Mouse (Mus musculus): ENCODE measurements at regions not wholly inside any gene's neighbourhood (a gene's known extent, or its start where the extent isn't known, plus 50 kb on each side); places are given as distances from the start of the nearest gene placed in this dataset.

DNA sequence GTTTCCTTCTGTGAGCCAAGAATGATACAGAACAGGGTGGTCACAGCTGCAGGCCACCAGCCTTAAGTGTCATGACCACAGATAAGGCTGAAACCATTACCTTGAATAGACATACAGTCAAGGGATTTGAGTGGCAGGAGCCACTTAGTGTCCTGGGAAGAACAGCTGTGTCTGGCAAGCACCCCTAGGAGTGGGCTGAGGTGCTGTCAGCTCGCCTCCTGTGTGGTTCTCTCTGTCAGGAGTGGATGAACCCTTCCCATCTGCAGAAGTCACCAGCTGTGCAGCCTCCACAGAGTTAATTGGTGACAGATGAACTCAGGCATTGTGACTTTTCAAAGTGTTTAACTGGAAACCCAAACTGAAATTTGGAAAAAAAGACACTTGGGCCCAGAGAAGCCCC lies 163.2 kb upstream of the Gm3448 start:
- DNase-seq (ENCODE audit: low spot score in 2 of 2), result no peak
- intact Hi-C loops (cut with DNase I), result no loop called here

DNA sequence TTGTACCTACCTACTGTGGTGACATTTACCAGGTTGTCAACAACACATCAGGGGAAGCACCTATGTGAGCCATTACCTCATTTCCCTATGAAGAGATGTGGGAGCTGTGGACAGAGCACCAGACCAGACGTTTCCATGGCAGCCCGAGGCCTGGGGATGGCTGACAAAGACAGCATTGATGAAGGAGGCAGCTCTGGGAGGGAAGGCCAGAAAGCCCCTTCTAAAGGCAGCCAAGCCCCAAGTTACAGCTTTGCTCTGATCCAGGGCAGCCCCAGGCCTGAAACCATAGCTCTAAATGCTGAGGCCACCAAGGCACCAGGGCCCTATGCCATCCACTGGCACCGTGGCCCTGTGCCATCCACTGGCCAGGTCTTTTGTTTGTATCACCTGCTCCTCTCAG lies 157.9 kb upstream of the Gm3448 start:
- intact Hi-C loops (cut with DNase I), result no loop called here
- no peak for DNase-seq (ENCODE audit: low spot score in 2 of 2)

GRCm38 (mm10) chr17:15197361-15197760 lies 156.0 kb upstream of the Gm3448 start:
- intact Hi-C loops (cut with DNase I), result no loop called here
- no peak for DNase-seq (ENCODE audit: low spot score in 2 of 2)

DNA sequence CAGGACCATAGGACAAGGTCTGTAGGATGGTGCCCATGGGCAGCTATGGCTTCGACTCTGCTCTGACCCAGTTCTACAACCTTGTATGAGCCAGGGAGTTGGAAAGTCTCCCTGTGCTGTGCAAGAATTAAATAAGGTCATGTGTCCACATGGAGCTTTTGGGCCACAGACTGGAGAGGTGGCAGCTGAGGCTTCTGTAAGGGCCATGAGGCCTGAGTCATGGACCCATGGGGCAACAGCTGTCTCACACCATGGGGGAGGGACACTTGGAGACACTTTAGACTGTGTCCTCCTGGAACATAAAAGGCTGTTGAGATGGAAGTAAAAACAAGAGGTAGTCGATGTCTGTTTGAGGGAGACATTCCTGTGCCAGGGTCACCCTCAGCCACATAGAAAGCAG lies 154.5 kb upstream of the Gm3448 start:
- intact Hi-C loops (cut with DNase I), result no loop called here

DNA sequence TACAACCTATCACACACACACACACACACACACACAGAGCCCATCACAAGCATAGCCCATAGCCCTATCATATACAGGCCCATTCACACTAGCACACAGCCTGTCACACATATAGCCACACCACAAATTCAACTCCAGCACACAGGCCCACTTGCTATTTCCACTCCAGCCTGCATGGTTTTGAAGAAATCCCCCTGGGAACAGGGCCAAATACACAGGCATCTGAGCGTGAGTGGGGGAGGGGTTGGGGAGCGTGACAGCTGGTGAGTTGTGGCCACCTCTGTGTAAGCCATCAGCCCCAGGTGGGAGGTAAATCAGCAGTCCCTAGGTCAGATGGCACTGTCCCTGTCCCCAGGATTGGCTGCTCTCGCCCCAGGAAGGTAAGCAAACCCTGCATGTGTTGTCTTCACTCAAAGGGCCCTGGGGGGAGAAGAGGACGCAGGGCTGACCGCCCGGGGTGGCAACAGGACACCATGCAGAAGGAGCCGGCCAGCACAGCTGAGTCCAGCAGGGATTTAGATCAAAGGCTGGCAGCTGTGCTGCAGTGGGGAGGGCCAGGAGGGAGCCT lies 153.6 kb upstream of the Gm3448 start:
- intact Hi-C loops (cut with DNase I), result no loop called here
- no peak for DNase-seq (ENCODE audit: low spot score in 2 of 2)

More for the DNA sequence above, 154.5 kb upstream of the Gm3448 start:
- no peak for DNase-seq (ENCODE audit: low spot score in 2 of 2)

DNA sequence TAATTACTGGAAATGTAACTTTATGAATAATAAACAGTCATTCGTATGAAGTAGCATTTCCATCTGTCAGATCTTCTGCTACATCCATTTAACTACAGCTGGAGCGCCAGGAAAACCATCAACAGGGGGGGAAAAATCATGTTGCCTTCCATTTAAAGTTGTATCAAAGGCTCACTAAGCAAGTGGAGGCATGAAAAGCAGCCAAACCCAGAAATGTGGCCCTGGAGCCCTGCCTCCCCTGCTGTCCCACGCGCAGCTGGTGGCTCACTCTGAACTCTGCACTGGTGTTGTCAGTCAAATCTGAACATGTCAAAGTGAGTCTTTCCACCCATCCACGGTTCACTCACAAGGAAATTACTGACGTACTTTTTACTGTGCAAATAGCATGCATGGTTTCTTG lies 152.5 kb upstream of the Gm3448 start:
- intact Hi-C loops (cut with DNase I), result no loop called here
- DNase-seq (ENCODE audit: low spot score in 2 of 2), result no peak

- intact Hi-C loops (cut with DNase I), result no loop called here
- no peak for DNase-seq (ENCODE audit: low spot score in 2 of 2)
These were observed 151.5 kb upstream of the Gm3448 start for GRCm38 (mm10) chr17:15192840-15193239.

GRCm38 (mm10) chr17:15185217-15185616 lies 143.9 kb upstream of the Gm3448 start:
- no peak for DNase-seq (ENCODE audit: low spot score in 2 of 2)
- intact Hi-C loops (cut with DNase I), result no loop called here

- intact Hi-C loops (cut with DNase I), result no loop called here
- no peak for DNase-seq (ENCODE audit: low spot score in 2 of 2)
These were observed 142.5 kb upstream of the Gm3448 start for GRCm38 (mm10) chr17:15183800-15184199.

DNA sequence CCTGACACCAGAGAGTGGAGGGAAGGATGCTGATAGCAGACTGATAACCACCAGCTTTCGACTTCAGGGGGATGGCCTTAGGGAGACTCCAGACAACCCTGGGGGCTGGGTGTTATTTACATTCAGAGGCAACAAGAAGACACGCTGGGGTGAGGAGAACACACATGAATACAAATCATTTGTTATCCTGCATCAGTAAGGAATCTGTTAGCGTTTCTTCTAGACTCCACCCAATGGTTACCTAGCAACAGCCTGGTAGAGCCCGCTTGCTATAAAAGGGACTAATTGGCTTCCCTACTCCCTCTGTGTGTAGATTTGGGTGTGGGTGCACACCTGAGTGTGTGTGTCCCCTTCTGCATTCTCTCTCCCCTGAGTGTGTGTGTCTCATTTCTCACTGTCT lies 140.8 kb upstream of the Gm3448 start:
- DNase-seq (ENCODE audit: low spot score in 2 of 2), result no peak
- intact Hi-C loops (cut with DNase I), result no loop called here

DNA sequence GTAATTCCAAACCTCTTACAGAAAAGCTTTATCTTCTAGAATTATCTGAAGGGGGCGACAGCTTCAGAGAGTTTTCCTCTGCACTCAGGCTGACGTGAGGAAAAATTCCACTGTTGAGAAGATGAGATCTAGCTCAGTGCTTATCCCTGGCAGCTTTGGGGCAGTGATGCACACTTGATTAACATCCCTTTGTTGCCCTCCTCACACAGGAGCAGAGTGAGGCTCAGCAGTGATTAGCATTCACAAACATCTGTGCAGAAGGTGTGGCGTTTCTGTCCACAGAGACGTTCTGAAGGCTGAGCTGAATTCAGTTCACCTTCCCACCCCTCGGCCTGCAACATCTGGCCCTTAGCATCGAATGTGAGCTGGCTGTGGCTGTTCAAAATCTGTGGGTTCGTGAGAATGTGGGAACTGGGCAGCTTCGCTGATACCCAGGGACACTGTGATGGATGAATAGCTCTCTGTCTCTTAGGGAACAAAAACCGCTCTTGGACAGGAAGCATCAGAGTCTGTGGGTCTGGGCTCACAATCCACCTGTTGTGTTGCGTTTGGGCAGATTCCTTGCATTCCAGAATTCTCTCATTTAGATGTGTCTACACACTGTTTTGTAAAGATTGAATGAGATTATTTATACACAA lies 139.0 kb upstream of the Gm3448 start:
- intact Hi-C loops (cut with DNase I), result no loop called here
- no peak for DNase-seq (ENCODE audit: low spot score in 2 of 2)

- intact Hi-C loops (cut with DNase I), result no loop called here
- DNase-seq (ENCODE audit: low spot score in 2 of 2), result peak; percentile 19 to 36
These were observed 138.1 kb upstream of the Gm3448 start for GRCm38 (mm10) chr17:15179411-15179951.

DNA sequence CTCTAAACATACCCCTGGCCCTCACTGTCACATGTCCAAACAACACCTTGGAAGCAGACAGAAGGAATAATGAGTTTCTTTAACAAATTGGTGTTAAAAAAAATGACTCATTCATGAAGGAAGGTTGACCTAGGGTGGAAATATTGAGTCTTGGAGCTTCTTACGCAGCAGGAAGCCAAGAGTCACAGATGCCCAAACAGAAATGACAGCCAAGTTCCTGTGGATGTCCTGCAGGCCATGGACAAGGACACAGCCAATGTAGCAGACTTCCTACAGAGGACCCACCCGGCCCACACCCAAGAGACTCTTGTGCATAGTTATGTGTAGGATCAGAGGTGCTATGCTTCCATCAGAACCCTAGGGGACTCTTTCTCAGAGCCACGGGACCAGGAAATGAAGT lies 136.1 kb upstream of the Gm3448 start:
- DNase-seq (ENCODE audit: low spot score in 2 of 2), result no peak
- intact Hi-C loops (cut with DNase I), result no loop called here

DNA sequence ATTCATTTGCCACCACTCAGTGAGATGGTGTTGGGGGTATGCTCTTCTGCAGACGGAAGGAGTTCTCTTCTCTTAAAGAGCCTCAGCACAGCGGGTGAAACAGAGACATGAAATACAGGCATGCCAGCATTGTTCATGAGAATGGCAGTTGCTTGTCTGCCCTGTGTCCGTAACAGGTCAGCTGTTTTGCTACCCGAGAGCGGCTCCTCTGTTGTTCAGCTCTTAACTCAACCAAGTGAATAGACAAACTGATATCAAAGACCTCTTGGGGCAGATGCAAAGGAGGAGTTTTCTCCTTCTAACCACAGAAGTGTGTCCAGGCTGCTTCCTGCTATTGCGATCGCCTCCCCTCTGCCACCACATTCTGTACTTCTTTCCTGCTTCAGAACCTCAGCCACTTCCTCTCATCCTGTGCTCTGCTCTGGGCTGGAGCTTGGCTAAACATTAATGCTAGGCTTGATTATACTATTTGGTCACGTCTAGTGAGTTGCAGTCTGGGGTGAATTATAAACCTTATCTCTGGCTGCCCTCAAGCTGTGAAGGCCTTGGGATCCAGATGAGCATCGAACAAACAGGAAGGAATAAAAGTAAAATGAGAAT lies 133.1 kb upstream of the Gm3448 start:
- DNase-seq (ENCODE audit: low spot score in 2 of 2), result no peak

GRCm38 (mm10) chr17:15167927-15168326 lies 126.6 kb upstream of the Gm3448 start:
- no peak for DNase-seq (ENCODE audit: low spot score in 2 of 2)

More for the DNA sequence above, 133.1 kb upstream of the Gm3448 start:
- intact Hi-C loops (cut with DNase I), result no loop called here

GRCm38 (mm10) chr17:15157693-15158333 lies 116.5 kb upstream of the Gm3448 start:
- DNase-seq (ENCODE audit: low spot score in 2 of 2), result no peak
- intact Hi-C loops (cut with DNase I), result no loop called here

More at GRCm38 (mm10) chr17:15167927-15168326, 126.6 kb upstream of the Gm3448 start:
- intact Hi-C loops (cut with DNase I), result no loop called here

DNA sequence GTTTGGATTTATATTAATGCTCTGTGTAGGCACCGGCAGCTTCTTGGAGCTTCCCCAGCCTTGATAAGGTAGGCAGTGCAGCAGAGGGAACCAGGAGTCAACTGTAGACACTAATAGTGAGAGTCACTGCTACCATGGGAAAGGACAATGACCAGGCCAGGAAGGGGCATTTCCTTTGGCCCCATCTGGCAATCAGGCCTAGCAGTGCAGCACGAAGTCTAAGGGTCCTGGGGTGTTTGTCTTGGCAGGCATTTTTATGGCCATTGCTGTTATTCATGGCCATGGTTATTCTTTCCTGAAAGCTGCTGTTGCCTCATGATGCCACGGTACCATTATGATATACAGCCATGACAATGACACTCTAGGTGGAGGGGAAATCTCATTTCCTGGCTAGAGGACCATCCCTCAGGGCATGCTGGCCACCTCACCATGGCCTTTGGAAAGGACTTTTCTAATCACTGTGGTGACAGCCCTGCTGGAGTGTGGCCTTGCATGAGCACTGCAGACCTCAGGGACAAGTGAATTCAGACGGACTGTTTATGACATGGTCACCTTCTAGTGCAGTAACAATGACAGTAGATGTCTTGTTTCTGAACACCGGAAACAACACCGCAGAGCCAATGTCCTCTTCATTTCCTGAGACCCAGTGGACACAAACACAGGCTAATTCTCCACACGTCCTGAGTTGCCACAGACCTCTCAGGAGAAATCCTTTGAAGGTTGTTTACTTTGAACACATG lies 111.8 kb upstream of the Gm3448 start:
- intact Hi-C loops (cut with DNase I), result no loop called here
- no peak for DNase-seq (ENCODE audit: low spot score in 2 of 2)

- intact Hi-C loops (cut with DNase I), result no loop called here
- DNase-seq (ENCODE audit: low spot score in 2 of 2), result no peak
These were observed 111.1 kb upstream of the Gm3448 start for GRCm38 (mm10) chr17:15152477-15152876.

GRCm38 (mm10) chr17:15151695-15152094 lies 110.4 kb upstream of the Gm3448 start:
- intact Hi-C loops (cut with DNase I), result no loop called here

GRCm38 (mm10) chr17:15146607-15147006 lies 105.3 kb upstream of the Gm3448 start:
- intact Hi-C loops (cut with DNase I), result no loop called here
- no peak for DNase-seq (ENCODE audit: low spot score in 2 of 2)

More at GRCm38 (mm10) chr17:15151695-15152094, 110.4 kb upstream of the Gm3448 start:
- no peak for DNase-seq (ENCODE audit: low spot score in 2 of 2)

All from left cerebral cortex, postnatal 36 days (tissue).